Mouse (Mus musculus): ENCODE results near the gene Dlg2. TPM values are rescaled to one million over a fixed set of nuclear protein-coding genes. Genes with fewer than 3 reads are reported as not detected.

Dlg2 gene
- polyA plus RNA-seq, 1 experiment from 2014 or later, result 28.3 TPM

GRCm38 (mm10) chr7:92383913-92384484 is 1907.5 kb downstream of the Dlg2 start:
- Histone ChIP-seq H3K9ac (ENCODE audit: low read depth, low read length) (no peak overlapping the region), H3K4me3 (ENCODE audit: low read length) (no peak overlapping the region), H3K36me3 (ENCODE audit: control insufficient read depth, insufficient read depth, low read length) (no peaks in the 10 kb centered on the region), H3K9me3 (ENCODE audit: control insufficient read depth, low read length) (no peaks in the 10 kb centered on the region), H3K4me2 (ENCODE audit: low read length) (no peak overlapping the region), H3K4me1 (ENCODE audit: control insufficient read depth, insufficient read depth, low read depth, low read length) (no peaks in the 10 kb centered on the region; the same call in 1 of the 2 replicates), H3K27ac (ENCODE audit: low read depth, low read length) (0 out of 2 replicates have a peak overlapping the region, but pooled peaks have one; percentile 16), H3K27me3 (replicated peaks; ENCODE audit: control insufficient read depth, insufficient read depth, low read length) (no peaks in the 10 kb centered on the region)
- ATAC-seq, result peak; percentile 35; the same call in 1 of the 2 replicates
- 52% methylated on average over 5 of the region's 5 CpGs for WGBS

- H3K27ac ChIP-seq (ENCODE audit: low read depth, low read length), result no peak overlapping the region
- H3K9me3 ChIP-seq (ENCODE audit: control insufficient read depth, low read length), result no peaks in the 10 kb centered on the region
- H3K4me1 ChIP-seq (ENCODE audit: control insufficient read depth, insufficient read depth, low read depth, low read length), result no peaks in the 10 kb centered on the region
- ATAC-seq, result no peak
- H3K36me3 ChIP-seq (ENCODE audit: control insufficient read depth, insufficient read depth, low read length), result no peaks in the 10 kb centered on the region
- H3K9ac ChIP-seq (ENCODE audit: low read depth, low read length), result no peak overlapping the region
- H3K4me2 ChIP-seq (ENCODE audit: low read length), result no peak overlapping the region
- no peak overlapping the region for H3K4me3 ChIP-seq (ENCODE audit: low read length)
- no peaks in the 10 kb centered on the region for H3K27me3 ChIP-seq (replicated peaks; ENCODE audit: control insufficient read depth, insufficient read depth, low read length)
- 86% methylated on average over 6 of the region's 6 CpGs for WGBS
These were observed 1915.7 kb downstream of the Dlg2 start for GRCm38 (mm10) chr7:92392052-92392640.

DNA sequence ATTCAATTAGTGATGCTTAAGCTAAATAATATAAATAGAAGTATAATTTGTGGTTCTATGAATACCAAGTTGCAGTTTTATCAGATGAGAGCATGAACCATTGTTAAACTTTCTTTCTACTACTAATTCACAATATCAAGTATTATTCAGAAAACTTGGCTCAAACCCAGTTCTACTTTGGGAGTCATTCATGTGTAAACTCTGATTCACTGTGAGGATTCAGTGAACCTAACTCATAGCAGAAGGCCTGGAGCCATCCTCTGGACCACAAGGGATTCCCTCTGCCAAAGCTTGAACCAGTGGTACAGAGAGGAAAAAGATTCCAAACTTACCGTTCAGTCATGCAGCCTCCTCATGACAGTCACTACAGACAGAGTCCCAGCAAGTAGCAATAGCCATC is 1920.3 kb downstream of the Dlg2 start:
- Histone ChIP-seq H3K4me3 (ENCODE audit: low read length) (no peak overlapping the region), H3K27me3 (replicated peaks; ENCODE audit: control insufficient read depth, insufficient read depth, low read length) (no peaks in the 10 kb centered on the region), H3K4me1 (ENCODE audit: control insufficient read depth, insufficient read depth, low read depth, low read length) (peaks cover 9% of the 10 kb centered on the region; the same call in 1 of the 2 replicates), H3K9ac (ENCODE audit: low read depth, low read length) (no peak overlapping the region), H3K27ac (ENCODE audit: low read depth, low read length) (no peak overlapping the region), H3K36me3 (ENCODE audit: control insufficient read depth, insufficient read depth, low read length) (no peaks in the 10 kb centered on the region), H3K9me3 (ENCODE audit: control insufficient read depth, low read length) (no peaks in the 10 kb centered on the region), H3K4me2 (ENCODE audit: low read length) (no peak overlapping the region)
- WGBS, result 60% methylated on average over 1 of the region's 1 CpGs
- no peak; the same call in 1 of the 2 replicates for ATAC-seq

DNA sequence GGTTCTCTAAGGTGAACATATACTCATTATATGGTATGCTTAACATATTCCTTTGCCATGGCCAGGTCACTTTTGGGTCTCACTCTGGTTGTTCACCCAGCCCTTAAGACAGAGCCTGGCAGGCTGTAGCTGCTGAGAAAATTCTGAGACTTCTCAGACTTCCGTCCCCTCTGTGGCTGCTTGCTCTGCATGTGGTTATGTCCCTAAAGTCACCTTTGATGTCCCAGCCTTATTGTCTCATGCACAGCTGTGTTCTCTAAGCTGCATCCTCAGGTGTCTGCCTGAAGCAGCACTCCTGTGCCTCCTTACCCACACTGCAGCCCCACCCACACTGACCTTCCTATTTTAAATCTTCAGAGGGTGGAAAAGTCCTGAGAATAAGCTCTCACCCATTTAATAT is 1922.4 kb downstream of the Dlg2 start:
- no peaks in the 10 kb centered on the region for H3K9me3 ChIP-seq (ENCODE audit: control insufficient read depth, low read length)
- no peaks in the 10 kb centered on the region for H3K27me3 ChIP-seq (replicated peaks; ENCODE audit: control insufficient read depth, insufficient read depth, low read length)
- H3K36me3 ChIP-seq (ENCODE audit: control insufficient read depth, insufficient read depth, low read length), result no peaks in the 10 kb centered on the region
- H3K27ac ChIP-seq (ENCODE audit: low read depth, low read length), result no peak overlapping the region
- ATAC-seq, result no peak
- no peak overlapping the region for H3K4me2 ChIP-seq (ENCODE audit: low read length)
- WGBS, result 72% methylated on average over 1 of the region's 1 CpGs
- peaks cover 9% of the 10 kb centered on the region; the same call in 1 of the 2 replicates for H3K4me1 ChIP-seq (ENCODE audit: control insufficient read depth, insufficient read depth, low read depth, low read length)
- no peak overlapping the region for H3K4me3 ChIP-seq (ENCODE audit: low read length)
- no peak overlapping the region for H3K9ac ChIP-seq (ENCODE audit: low read depth, low read length)

DNA sequence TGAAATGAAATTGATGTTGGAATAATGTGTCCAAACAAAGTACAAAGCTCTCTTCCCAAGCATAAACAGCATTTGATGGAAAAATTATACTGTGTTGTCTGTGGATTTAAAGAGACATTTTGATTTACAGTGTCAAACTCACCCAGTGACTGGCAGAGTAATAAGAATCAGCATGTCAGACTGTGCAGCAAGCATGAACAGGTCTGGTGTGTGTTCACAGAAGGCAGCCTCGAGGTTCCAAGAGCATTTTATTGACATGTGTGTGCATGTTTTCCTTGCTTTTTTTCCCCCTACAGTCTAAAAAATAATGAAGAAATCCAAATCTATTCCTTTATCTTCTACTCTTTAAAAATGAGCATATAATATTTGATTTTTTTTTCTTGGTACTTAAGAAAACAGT is 1924.1 kb downstream of the Dlg2 start:
- Histone ChIP-seq H3K4me3 (ENCODE audit: low read length) (no peak overlapping the region), H3K36me3 (ENCODE audit: control insufficient read depth, insufficient read depth, low read length) (no peaks in the 10 kb centered on the region), H3K9me3 (ENCODE audit: control insufficient read depth, low read length) (no peaks in the 10 kb centered on the region), H3K4me1 (ENCODE audit: control insufficient read depth, insufficient read depth, low read depth, low read length) (peaks cover 9% of the 10 kb centered on the region; the same call in 1 of the 2 replicates), H3K9ac (ENCODE audit: low read depth, low read length) (no peak overlapping the region), H3K4me2 (ENCODE audit: low read length) (no peak overlapping the region), H3K27me3 (replicated peaks; ENCODE audit: control insufficient read depth, insufficient read depth, low read length) (no peaks in the 10 kb centered on the region), H3K27ac (ENCODE audit: low read depth, low read length) (no peak overlapping the region)
- WGBS, result 38% methylated on average over 1 of the region's 1 CpGs
- ATAC-seq, result no peak

DNA sequence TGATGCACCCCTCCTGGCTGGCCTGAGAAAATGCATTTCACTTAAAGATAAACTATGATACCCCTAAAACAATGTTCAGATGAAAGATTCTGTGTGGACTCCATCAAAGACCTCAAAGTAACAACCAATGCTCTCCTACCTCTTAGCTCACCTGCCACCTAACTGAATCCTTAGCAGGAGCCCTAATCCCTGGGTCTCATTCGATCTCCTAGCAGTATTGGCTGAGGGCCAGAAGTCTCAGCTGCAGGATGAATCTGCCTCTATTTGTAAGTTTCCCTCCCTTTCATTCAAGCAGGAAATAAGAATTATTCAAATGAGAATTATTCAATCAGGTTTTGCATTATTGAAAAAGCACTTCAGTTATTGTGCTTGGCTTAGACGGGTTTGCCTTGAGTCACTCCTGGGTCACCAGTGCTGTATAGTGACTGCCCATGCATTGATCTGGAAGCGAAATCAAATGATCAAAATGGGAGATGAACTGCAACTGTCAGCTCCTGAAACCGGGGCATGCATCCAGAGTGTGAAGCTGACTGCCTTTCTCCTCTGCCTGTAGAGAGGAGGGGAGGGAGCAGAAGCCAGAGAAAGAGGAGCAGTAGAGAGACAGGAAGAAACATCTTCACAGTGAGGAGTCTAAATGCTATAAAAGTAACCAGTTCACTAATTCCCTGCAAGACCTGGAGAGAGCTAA is 1924.7 kb downstream of the Dlg2 start:
- Histone ChIP-seq H3K27me3 (replicated peaks; ENCODE audit: control insufficient read depth, insufficient read depth, low read length) (no peaks in the 10 kb centered on the region), H3K4me1 (ENCODE audit: control insufficient read depth, insufficient read depth, low read depth, low read length) (peaks cover 9% of the 10 kb centered on the region; the same call in 1 of the 2 replicates), H3K9me3 (ENCODE audit: control insufficient read depth, low read length) (no peaks in the 10 kb centered on the region), H3K9ac (ENCODE audit: low read depth, low read length) (no peak overlapping the region), H3K36me3 (ENCODE audit: control insufficient read depth, insufficient read depth, low read length) (no peaks in the 10 kb centered on the region), H3K27ac (ENCODE audit: low read depth, low read length) (peak overlapping the region; percentile 45; the same call in 1 of the 2 replicates), H3K4me3 (ENCODE audit: low read length) (no peak overlapping the region), H3K4me2 (ENCODE audit: low read length) (no peak overlapping the region)
- peak; percentile 63 for ATAC-seq
- 26% methylated on average over 4 of the region's 4 CpGs for WGBS

DNA sequence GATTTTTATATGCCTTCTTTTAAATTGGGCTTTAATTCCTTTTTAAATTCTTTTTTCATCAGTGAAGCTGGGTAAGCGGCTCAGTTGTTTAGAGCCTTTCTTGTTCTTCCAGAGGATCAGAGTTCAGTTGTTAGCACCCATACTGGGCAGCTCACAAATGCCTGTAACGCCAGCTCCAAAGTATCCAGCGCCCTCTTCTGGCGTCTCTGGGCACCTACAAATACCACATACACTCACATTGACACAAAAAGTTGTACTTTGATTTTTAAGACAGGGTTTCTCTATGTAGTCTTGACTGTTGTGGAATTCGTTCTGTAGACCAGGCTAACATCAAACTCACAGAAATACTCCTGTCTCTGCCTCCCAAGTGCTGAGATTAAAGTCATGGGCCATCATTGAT is 1932.0 kb downstream of the Dlg2 start:
- H3K4me2 ChIP-seq (ENCODE audit: low read length), result no peak overlapping the region
- H3K4me3 ChIP-seq (ENCODE audit: low read length), result no peak overlapping the region
- no peaks in the 10 kb centered on the region for H3K4me1 ChIP-seq (ENCODE audit: control insufficient read depth, insufficient read depth, low read depth, low read length)
- 73% methylated on average over 5 of the region's 5 CpGs for WGBS
- H3K27ac ChIP-seq (ENCODE audit: low read depth, low read length), result no peak overlapping the region
- H3K9me3 ChIP-seq (ENCODE audit: control insufficient read depth, low read length), result no peaks in the 10 kb centered on the region
- no peak overlapping the region for H3K9ac ChIP-seq (ENCODE audit: low read depth, low read length)
- no peak for ATAC-seq
- H3K27me3 ChIP-seq (replicated peaks; ENCODE audit: control insufficient read depth, insufficient read depth, low read length), result no peaks in the 10 kb centered on the region
- H3K36me3 ChIP-seq (ENCODE audit: control insufficient read depth, insufficient read depth, low read length), result no peaks in the 10 kb centered on the region

- WGBS, result 86% methylated on average over 10 of the region's 10 CpGs
- H3K9me3 ChIP-seq (ENCODE audit: control insufficient read depth, low read length), result no peaks in the 10 kb centered on the region
These were observed 1944.0 kb downstream of the Dlg2 start for GRCm38 (mm10) chr7:92420474-92420873.

GRCm38 (mm10) chr7:92423017-92423416 is 1946.5 kb downstream of the Dlg2 start:
- H3K9ac ChIP-seq (ENCODE audit: low read depth, low read length), result no peak overlapping the region
- no peak overlapping the region for H3K4me2 ChIP-seq (ENCODE audit: low read length)
- H3K27me3 ChIP-seq (replicated peaks; ENCODE audit: control insufficient read depth, insufficient read depth, low read length), result no peaks in the 10 kb centered on the region
- no peaks in the 10 kb centered on the region for H3K36me3 ChIP-seq (ENCODE audit: control insufficient read depth, insufficient read depth, low read length)
- no peaks in the 10 kb centered on the region for H3K9me3 ChIP-seq (ENCODE audit: control insufficient read depth, low read length)
- no peak for ATAC-seq
- H3K27ac ChIP-seq (ENCODE audit: low read depth, low read length), result no peak overlapping the region
- H3K4me3 ChIP-seq (ENCODE audit: low read length), result no peak overlapping the region
- H3K4me1 ChIP-seq (ENCODE audit: control insufficient read depth, insufficient read depth, low read depth, low read length), result no peaks in the 10 kb centered on the region
- WGBS, result 88% methylated on average over 3 of the region's 3 CpGs

More at GRCm38 (mm10) chr7:92420474-92420873, 1944.0 kb downstream of the Dlg2 start:
- no peak for ATAC-seq
- no peak overlapping the region for H3K4me2 ChIP-seq (ENCODE audit: low read length)
- H3K9ac ChIP-seq (ENCODE audit: low read depth, low read length), result no peak overlapping the region
- H3K27ac ChIP-seq (ENCODE audit: low read depth, low read length), result no peak overlapping the region
- no peak overlapping the region for H3K4me3 ChIP-seq (ENCODE audit: low read length)
- no peaks in the 10 kb centered on the region for H3K27me3 ChIP-seq (replicated peaks; ENCODE audit: control insufficient read depth, insufficient read depth, low read length)
- H3K4me1 ChIP-seq (ENCODE audit: control insufficient read depth, insufficient read depth, low read depth, low read length), result no peaks in the 10 kb centered on the region
- H3K36me3 ChIP-seq (ENCODE audit: control insufficient read depth, insufficient read depth, low read length), result no peaks in the 10 kb centered on the region
